In the genomic region with DNA sequence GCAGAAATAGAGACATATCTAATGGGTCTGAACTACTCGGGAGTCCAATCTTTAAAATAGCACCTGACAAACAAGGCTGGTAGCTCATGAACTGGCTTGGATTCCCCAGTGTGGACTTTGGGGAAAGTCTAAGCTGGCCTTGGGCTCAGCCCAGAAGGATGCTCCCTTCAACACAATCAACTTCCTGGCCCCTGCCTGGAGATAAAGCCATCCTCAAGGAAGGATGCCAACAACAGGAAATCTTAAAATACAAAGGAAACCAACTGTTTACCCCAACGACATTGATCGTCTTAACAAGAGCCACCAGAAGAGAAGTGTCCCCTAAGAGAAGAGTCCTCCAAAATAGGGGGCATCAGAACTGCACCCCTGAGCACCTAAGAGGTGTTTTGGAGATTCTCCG, we compare ENCODE assay signal across 22 mouse cellular contexts. TPM values are rescaled to one million over a fixed set of nuclear protein-coding genes. Genes with fewer than 3 reads are reported as not detected.
A peak's percentile ranks its signal among the peaks of the same experiment; 100 is the strongest.
DNase-seq lines count a peak whose midpoint lies in the region; ATAC-seq and TF ChIP-seq lines count a peak whose summit lies in the region.
"Had no signal": no experiment of that assay in that cellular context is flagged by ENCODE, and none has a peak within 500 bp of the region (broad histone marks: within the 10 kb centered on the region; RNA-seq: fewer than 3 reads in every experiment).

No protein-coding gene starts in this region.

- H3K4me1 ChIP-seq in lung, postnatal 0 days (ENCODE audit: insufficient read depth, low read depth, low read length): peaks cover 4% of the 10 kb centered on the region; the same call in 1 of the 2 replicates
- no peaks in the 10 kb centered on the region for H3K4me1 ChIP-seq in forebrain, postnatal 0 days (ENCODE audit: insufficient read depth)
- H3K4me1 ChIP-seq in intestine, postnatal 0 days (replicated peaks; ENCODE audit: control insufficient read depth, insufficient read depth, low read length): no peaks in the 10 kb centered on the region; the same call in 1 of the 2 replicates
- H3K4me1 ChIP-seq: forebrain, embryonic 12.5 days; forebrain, embryonic 15.5 days; hindbrain, embryonic 10.5 days; hindbrain, embryonic 13.5 days had no signal

- ATAC-seq in lung, postnatal 0 days: peak; percentile 51; the same call in 1 of the 2 replicates
- ATAC-seq in forebrain, postnatal 0 days: no peak
- no peak for ATAC-seq in intestine, postnatal 0 days
- ATAC-seq: activated CD4-positive, CD25-positive, alpha-beta regulatory T cell, adult 4 months; forebrain, embryonic 15.5 days; hindbrain, embryonic 16.5 days had no signal

- H3K36me3 ChIP-seq in lung, postnatal 0 days (ENCODE audit: insufficient read depth, low read length): no peaks in the 10 kb centered on the region
- no peaks in the 10 kb centered on the region for H3K36me3 ChIP-seq in forebrain, postnatal 0 days (ENCODE audit: insufficient read depth)
- no peaks in the 10 kb centered on the region for H3K36me3 ChIP-seq in intestine, postnatal 0 days (ENCODE audit: control insufficient read depth, insufficient read depth)
- H3K36me3 ChIP-seq: embryonic facial prominence, embryonic 12.5 days; embryonic facial prominence, embryonic 15.5 days; forebrain, embryonic 12.5 days; forebrain, embryonic 15.5 days; hindbrain, embryonic 10.5 days; hindbrain, embryonic 13.5 days had no signal

- H3K9ac ChIP-seq in lung, postnatal 0 days (replicated peaks; ENCODE audit: low read depth): no peak overlapping the region
- no peak overlapping the region for H3K9ac ChIP-seq in forebrain, postnatal 0 days
- no peak overlapping the region for H3K9ac ChIP-seq in intestine, postnatal 0 days (ENCODE audit: low read depth, low read length)
- H3K9ac ChIP-seq: embryonic facial prominence, embryonic 12.5 days; embryonic facial prominence, embryonic 15.5 days; forebrain, embryonic 12.5 days; forebrain, embryonic 15.5 days; hindbrain, embryonic 13.5 days had no signal

- TF ChIP-seq EP300 in lung, postnatal 0 days (IDR thresholded peaks at IDR 0.05): peak; percentile 62; the same call in 1 of the 2 replicates

- no peak for TF ChIP-seq CTCF in lung, postnatal 0 days (IDR thresholded peaks at IDR 0.05)
- no peak for TF ChIP-seq CTCF in forebrain, postnatal 0 days (IDR thresholded peaks at IDR 0.05; ENCODE audit: low read depth)
- TF ChIP-seq CTCF in intestine, postnatal 0 days (IDR thresholded peaks at IDR 0.05; ENCODE audit: low read depth): no peak

- H3K4me3 ChIP-seq in lung, postnatal 0 days (ENCODE audit: low read depth, low read length): no peak overlapping the region
- no peak overlapping the region for H3K4me3 ChIP-seq in forebrain, postnatal 0 days (ENCODE audit: low read depth, low read length)
- no peak overlapping the region for H3K4me3 ChIP-seq in intestine, postnatal 0 days (ENCODE audit: low read depth, low read length)
- H3K4me3 ChIP-seq: embryonic facial prominence, embryonic 12.5 days; embryonic facial prominence, embryonic 15.5 days; forebrain, embryonic 12.5 days; forebrain, embryonic 15.5 days; hindbrain, embryonic 10.5 days; hindbrain, embryonic 13.5 days had no signal

- WGBS in lung, postnatal 0 days: 72% methylated on average over 4 of the region's 4 CpGs
- WGBS in forebrain, postnatal 0 days: 92% methylated on average over 4 of the region's 4 CpGs
- 84% methylated on average over 4 of the region's 4 CpGs for WGBS in intestine, postnatal 0 days

- peak; percentile 83 for DNase-seq in heart, adult 11 months
- no peak for DNase-seq in heart, postnatal 36 days
- peak; percentile 29 for DNase-seq in lung, postnatal 0 days (ENCODE audit: low spot score)
- peak; percentile 36 for DNase-seq in lung, postnatal 25 days (ENCODE audit: low spot score)
- no peak for DNase-seq in forebrain, postnatal 0 days
- DNase-seq: adrenal gland, adult 8-10 months; adrenal gland, postnatal 25 days; cerebellum, adult 18-20 months; cerebellum, adult 9-10 months; cerebellum, postnatal 14 days; gastrocnemius, postnatal 10 days; gastrocnemius, postnatal 36 days had no signal

- intact Hi-C loops in heart, postnatal 36 days (cut with DNase I): no loop called here

- H3K4me2 ChIP-seq in lung, postnatal 0 days (replicated peaks; ENCODE audit: low read depth, low read length): no peak overlapping the region
- H3K4me2 ChIP-seq in forebrain, postnatal 0 days (ENCODE audit: low read depth): no peak overlapping the region
- no peak overlapping the region for H3K4me2 ChIP-seq in intestine, postnatal 0 days (replicated peaks; ENCODE audit: low read depth)
- H3K4me2 ChIP-seq: embryonic facial prominence, embryonic 12.5 days; embryonic facial prominence, embryonic 15.5 days; forebrain, embryonic 12.5 days; forebrain, embryonic 15.5 days; heart, embryonic 11.5 days; hindbrain, embryonic 13.5 days had no signal

- H3K9me3 ChIP-seq in lung, postnatal 0 days (ENCODE audit: low read length): no peaks in the 10 kb centered on the region
- no peaks in the 10 kb centered on the region for H3K9me3 ChIP-seq in forebrain, postnatal 0 days (ENCODE audit: low read length)
- no peaks in the 10 kb centered on the region for H3K9me3 ChIP-seq in intestine, postnatal 0 days (ENCODE audit: control insufficient read depth)
- H3K9me3 ChIP-seq: embryonic facial prominence, embryonic 12.5 days; embryonic facial prominence, embryonic 15.5 days; forebrain, embryonic 12.5 days; forebrain, embryonic 15.5 days; hindbrain, embryonic 10.5 days; hindbrain, embryonic 13.5 days had no signal

- no peaks in the 10 kb centered on the region for H3K27me3 ChIP-seq in lung, postnatal 0 days (replicated peaks; ENCODE audit: insufficient read depth, low read length)
- no peaks in the 10 kb centered on the region for H3K27me3 ChIP-seq in forebrain, postnatal 0 days (ENCODE audit: insufficient read depth, low read length)
- no peaks in the 10 kb centered on the region for H3K27me3 ChIP-seq in intestine, postnatal 0 days (replicated peaks; ENCODE audit: control insufficient read depth, insufficient read depth, low read length)
- H3K27me3 ChIP-seq: embryonic facial prominence, embryonic 12.5 days; embryonic facial prominence, embryonic 15.5 days; forebrain, embryonic 12.5 days; forebrain, embryonic 15.5 days; hindbrain, embryonic 13.5 days had no signal

- H3K27ac ChIP-seq in lung, postnatal 0 days (ENCODE audit: low read length): no peak overlapping the region
- H3K27ac ChIP-seq in forebrain, postnatal 0 days (ENCODE audit: low read depth, low read length): no peak overlapping the region
- no peak overlapping the region for H3K27ac ChIP-seq in intestine, postnatal 0 days (ENCODE audit: low read depth, low read length)
- H3K27ac ChIP-seq: embryonic facial prominence, embryonic 12.5 days; embryonic facial prominence, embryonic 15.5 days; forebrain, embryonic 12.5 days; forebrain, embryonic 15.5 days; hindbrain, embryonic 10.5 days; hindbrain, embryonic 13.5 days had no signal

RNA-seq across cellular contexts. Expression of gene Plekhg1, which starts 38.3 kb away (rescaled TPM):
- 10 to 100 TPM in 1 of 2 experiments, 1 to 10 TPM in 1; 9.1 to 11.4 TPM for total RNA-seq in heart, postnatal 36 days (2021)
- 6.0 and 7.2 TPM in 2 replicates for polyA plus RNA-seq in lung, postnatal 0 days (2015; fragmentation: Nextera tagmentation; extraction: Ambion mirVana)
- total RNA-seq in forebrain, postnatal 0 days (2014; rRNA removed): 6.3 and 10.7 TPM in 2 replicates
- polyA plus RNA-seq in forebrain, postnatal 0 days (2015; fragmentation: Nextera tagmentation; extraction: Ambion mirVana): 2.0 and 4.3 TPM in 2 replicates
- polyA plus RNA-seq in intestine, postnatal 0 days (2015; fragmentation: Nextera tagmentation; extraction: Ambion mirVana): 2.1 and 2.6 TPM in 2 replicates

Comparison
In these comparisons a context has a peak if more than half of its experiments do, and no peak if none do; other contexts are left out.
1. DNase-seq: peak in heart, adult 11 months (single experiment), lung, postnatal 0 days (single experiment) and lung, postnatal 25 days (single experiment); none in heart, postnatal 36 days (0 of 2) and forebrain, postnatal 0 days (single experiment).